Mouse (Mus musculus) G1E (cell line): Measurements from ENCODE around the gene Snx27.

Source experiments
- CTCF ChIP-seq: IDR thresholded peaks from 2 replicates; pipeline ENCODE4 v1.5.1; 2012; ENCODE audit warnings: low read depth, low read length, inconsistent platforms, mixed read lengths
- GATA1 ChIP-seq: IDR thresholded peaks from 2 replicates; pipeline ENCODE4 v1.6.1; 2012; ENCODE audit warnings: borderline replicate concordance, low read length, inconsistent platforms, mixed read lengths
- GATA2 ChIP-seq: IDR thresholded peaks from 2 replicates; pipeline ENCODE4 v1.6.1; 2012; ENCODE audit warnings: low read depth, low read length, inconsistent platforms, borderline replicate concordance
- POLR2AphosphoS5 ChIP-seq: IDR thresholded peaks from 2 replicates; pipeline ENCODE4 v1.6.1; 2012; ENCODE audit warnings: low read depth, low read length, inconsistent platforms; ENCODE audit not compliant: insufficient replicate concordance
- TAL1 ChIP-seq: conservative IDR thresholded peaks from 2 replicates; pipeline ENCODE4 v1.6.1; 2012; ENCODE audit warnings: low read depth, low read length, inconsistent platforms, mixed read lengths

DNA sequence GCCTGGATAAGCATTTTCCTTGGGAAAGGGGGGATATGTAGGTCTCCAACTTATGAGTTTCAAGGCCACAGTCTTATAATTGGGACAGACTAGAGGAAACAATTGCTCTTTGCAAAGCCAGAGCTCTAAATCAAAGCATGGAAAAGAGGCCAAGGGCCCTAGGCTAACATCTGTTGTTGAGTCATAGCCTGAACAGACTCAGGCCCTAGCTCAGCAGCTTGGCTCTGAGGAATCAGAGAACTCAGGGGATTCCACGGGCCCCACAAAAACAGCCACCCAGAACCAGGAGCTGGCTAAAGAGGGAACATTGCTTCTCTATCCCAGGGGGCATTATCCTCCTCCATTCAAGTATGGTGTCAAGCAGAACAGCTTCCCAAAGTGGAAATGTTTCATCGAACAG is 28.1 kb upstream of the Snx27 start:
- TF ChIP-seq CTCF (no peak), POLR2AphosphoS5 (no peak), GATA1 (no peak), TAL1 (no peak), GATA2 (no peak)
